Mouse (Mus musculus): ENCODE measurements around the gene Ptpra.

The Ptpra gene

GRCm38 (mm10) chr2:130597601-130598010 lies 147.5 kb downstream of the Ptpra start:
- no peak for DNase-seq (ENCODE audit: low spot score in 2 of 2)

GRCm38 (mm10) chr2:130598399-130598798 lies 148.3 kb downstream of the Ptpra start:
- DNase-seq (ENCODE audit: low spot score in 2 of 2) = no peak

GRCm38 (mm10) chr2:130602195-130602594 lies 152.1 kb downstream of the Ptpra start:
- no peak for DNase-seq (ENCODE audit: low spot score in 2 of 2)

All from right cerebral cortex, postnatal 36 days (tissue).